Mouse (Mus musculus) splenic B cell, adult 2 months (primary cell): ENCODE measurements around the gene Zscan12.

Source experiments
- DNase-seq: peaks from one replicate; pipeline ENCODE4 v3.0.0-alpha.2; 2011; ENCODE audit warnings: low read depth, low spot score
- H3K27me3 ChIP-seq: 2 replicates; pipeline ENCODE4 v1.6.1; 2012; ENCODE audit warnings: mild to moderate bottlenecking, low read length, moderate library complexity, mixed read lengths; ENCODE audit not compliant: control insufficient read depth, poor library complexity, insufficient read depth, severe bottlenecking
- H3K36me3 ChIP-seq: 2 replicates; pipeline ENCODE4 v1.6.1; 2012; ENCODE audit warnings: mild to moderate bottlenecking, low read length, moderate library complexity, mixed read lengths; ENCODE audit not compliant: control insufficient read depth, poor library complexity, insufficient read depth, severe bottlenecking

Zscan12 gene

DNA sequence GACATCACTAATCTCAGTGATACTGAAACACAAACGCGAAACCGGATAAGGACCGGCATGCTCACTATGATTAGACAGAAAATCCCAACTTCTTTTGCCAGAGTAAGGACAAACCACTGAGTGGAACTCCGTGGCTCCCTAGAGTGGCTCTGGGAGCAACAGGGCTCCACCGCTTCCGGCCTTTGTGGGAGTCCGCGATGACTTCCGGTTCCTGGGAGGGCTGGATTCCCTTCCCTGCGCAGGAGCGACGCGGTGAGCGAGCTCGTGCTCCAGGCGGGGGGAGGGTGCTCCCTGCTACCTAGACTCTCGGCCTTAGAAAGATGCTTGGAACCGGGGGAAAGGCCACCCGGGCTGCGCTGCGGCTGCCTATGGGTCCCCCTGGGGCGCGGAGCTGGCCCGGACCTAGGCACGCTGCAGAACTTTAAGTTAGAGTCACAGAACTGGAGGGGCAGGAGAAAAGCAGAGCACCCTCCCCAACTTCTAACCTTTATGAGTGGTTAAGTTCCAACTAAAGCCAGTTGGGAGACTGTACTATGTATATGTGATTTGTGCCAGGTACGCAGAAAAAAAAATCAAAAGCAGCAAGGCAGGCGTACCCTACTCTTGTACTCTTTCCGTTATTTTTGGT, at the start of gene Zscan12:
Zscan12 (plus strand) TSS at position 200 of the 628 bp plus-strand sequence.
- peak; percentile 53 for DNase-seq
- Histone ChIP-seq H3K36me3 (no peaks in the 10 kb centered on the region), H3K27me3 (no peaks in the 10 kb centered on the region)

DNA sequence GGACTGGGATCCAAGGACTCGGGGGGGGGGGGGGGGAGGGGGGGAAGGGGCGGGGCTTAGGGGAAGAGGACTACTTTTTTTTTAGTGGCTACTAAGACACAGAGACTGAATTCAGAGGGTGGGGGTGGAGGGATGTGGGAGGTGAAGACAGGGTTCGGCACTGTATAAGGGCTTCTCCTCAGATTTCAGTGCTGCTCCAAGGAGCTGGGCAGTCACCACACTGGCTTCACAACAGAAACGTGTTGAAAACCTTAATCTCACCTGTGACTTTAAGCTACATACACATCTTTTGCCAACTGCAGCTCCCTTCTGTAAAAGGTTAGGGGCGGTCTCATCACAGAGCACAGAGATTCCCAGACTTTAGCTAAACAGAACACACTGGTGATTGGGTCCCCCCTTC, 49.8 kb upstream of the Zscan12 start:
- Histone ChIP-seq H3K27me3 (no peaks in the 10 kb centered on the region), H3K36me3 (no peaks in the 10 kb centered on the region)
- DNase-seq, result no peak

DNA sequence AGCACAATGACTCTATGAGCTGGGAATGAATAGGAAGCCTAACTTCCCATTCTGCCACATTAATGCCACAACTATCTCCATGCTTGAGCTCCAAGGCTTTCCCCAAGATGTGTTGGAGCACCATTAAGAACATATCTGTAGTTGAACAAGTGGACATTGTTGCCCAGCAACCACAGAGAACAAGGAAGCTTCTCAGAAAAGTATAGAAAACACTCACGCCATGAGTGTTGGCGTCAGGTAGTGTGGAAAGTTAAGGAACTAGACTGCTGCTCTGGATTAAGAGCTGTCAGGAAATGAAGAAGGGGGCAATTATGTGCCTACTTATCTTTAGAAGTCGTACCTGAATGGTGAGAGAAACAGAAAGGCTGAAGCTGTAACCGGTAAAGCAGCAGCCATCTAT, 48.7 kb upstream of the Zscan12 start:
- Histone ChIP-seq H3K36me3 (no peaks in the 10 kb centered on the region), H3K27me3 (no peaks in the 10 kb centered on the region)
- no peak for DNase-seq

DNA sequence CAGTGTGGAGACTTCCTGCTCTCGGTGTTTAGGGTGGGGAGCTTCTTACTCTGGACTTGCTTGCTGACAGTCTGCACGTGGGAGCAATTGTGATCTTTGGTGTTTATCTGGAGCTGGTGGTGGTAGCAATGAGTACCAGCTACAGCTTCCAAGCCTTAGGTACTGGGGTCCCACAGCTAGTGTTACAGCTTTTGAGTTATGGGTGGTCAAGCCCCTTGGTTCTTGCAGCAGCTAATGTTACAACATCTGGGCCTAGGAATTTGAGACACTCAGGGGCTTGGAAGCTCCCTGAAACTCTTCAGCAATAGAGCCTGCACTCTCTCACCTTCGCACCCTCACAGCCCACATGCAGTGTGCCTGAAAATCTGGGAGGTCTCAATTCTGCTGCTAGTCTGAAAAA, 42.4 kb upstream of the Zscan12 start:
- Histone ChIP-seq H3K36me3 (no peaks in the 10 kb centered on the region), H3K27me3 (no peaks in the 10 kb centered on the region)
- DNase-seq, result no peak

DNA sequence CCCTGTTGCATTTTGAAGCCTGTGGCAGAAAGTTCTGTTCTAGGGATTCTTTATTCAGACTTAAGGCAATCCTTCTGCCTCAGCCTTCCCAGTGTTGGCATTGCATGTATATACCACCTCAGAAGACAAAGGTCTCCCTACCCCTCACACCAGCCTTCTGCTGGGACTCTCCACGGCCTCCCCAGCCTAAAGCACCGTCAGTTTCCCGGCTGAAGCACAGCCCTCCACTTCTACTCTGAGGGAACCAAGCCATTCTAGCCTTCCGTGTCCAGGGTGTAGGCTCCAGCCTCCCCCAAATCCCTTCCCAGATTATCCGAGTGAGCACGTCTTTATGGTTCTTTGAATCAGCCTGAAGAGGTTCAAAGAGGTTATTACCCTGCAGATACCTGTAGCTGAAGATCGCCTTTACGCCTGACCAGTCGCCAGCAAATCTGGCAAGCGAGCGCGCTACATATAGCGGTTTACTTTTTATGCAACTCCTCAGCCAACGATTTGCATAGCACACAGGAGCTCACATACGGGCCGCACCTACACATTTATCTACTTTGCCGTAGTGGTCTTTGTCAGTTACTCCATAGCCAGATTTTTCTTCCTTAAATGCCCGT, 40.6 kb upstream of the Zscan12 start:
- H3K36me3 ChIP-seq, result no peaks in the 10 kb centered on the region
- DNase-seq, result no peak
- H3K27me3 ChIP-seq, result no peaks in the 10 kb centered on the region

DNA sequence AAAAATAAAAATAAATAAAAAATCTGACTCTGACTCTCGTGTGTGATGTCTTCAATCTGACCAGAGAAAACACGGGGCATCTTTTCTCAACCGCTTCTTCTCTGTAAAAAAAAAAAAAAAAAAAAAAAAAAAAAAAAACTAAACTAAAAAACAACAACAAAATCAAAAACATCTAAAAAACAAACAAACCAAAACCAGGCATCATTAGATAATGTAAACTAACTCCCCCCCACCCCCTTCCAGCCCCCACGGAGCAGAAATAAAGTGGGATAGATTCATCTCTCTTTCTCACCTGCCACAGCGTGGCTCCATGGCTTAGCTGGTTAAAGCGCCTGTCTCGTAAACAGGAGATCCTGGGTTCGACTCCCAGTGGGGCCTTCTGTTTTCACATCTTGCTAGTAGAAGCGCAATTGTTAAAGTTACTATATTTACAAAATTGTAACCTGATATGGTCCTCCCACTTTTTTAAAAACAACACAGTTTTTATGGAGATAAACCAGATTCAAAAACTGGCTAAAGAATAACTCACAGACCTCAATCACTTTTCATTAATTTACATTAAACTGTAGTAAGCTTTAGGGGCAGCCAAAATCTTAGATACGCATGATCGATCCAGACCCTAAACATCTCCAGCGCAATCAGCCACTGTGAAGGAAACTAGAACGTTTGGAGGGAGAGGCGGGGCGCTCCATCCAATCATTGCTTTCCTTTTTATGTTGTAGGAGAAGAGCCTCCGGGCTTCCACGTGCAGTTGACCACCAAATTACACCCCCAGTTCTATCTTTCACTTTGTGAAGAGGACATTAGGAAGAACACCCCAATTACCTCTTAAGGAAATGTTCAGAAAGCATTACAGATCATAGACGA, 39.9 kb upstream of the Zscan12 start:
- H3K27me3 ChIP-seq, result no peaks in the 10 kb centered on the region
- DNase-seq, result no peak

DNA sequence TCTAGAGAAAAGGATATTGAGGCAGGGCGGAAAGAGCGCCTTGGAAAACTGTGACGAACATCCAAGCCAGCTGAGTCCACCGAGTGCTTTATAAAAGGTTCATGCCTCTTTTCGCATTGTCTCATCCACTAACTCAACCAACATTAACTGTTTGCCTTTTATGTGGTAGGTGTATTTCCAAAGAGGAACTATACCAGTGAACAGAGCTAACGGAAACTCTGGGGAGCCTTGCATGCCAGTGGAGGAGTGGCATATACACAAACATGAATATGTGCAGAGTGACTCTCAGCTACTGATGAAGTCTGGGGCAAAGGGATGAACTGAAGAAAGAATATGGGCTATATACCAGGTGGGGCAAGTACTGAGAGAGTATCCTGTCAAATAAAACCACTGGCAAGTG, 39.2 kb upstream of the Zscan12 start:
- Histone ChIP-seq H3K27me3 (no peaks in the 10 kb centered on the region), H3K36me3 (no peaks in the 10 kb centered on the region)
- no peak for DNase-seq

More for the DNA sequence above, 39.9 kb upstream of the Zscan12 start:
- H3K36me3 ChIP-seq, result no peaks in the 10 kb centered on the region

DNA sequence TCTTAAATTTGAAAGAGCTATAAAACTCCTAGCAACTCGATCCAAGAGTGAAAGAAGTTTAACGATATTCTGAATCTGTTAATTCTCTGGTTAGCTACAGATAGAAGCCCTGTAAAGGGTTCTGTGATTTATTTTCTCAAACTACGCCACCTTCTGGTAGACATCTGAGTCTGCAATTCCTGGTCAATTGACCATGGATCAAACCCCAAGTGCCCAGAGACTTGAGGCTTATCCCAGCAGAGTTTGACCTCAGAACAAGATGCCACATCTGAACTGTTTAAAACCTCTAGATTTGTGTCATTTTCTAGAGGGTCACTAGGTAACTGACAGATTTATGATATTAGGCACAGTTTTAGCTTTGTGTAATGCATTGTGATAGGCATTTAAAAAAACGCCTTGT, 36.4 kb upstream of the Zscan12 start:
- no peaks in the 10 kb centered on the region for H3K36me3 ChIP-seq
- no peaks in the 10 kb centered on the region for H3K27me3 ChIP-seq
- no peak for DNase-seq

DNA sequence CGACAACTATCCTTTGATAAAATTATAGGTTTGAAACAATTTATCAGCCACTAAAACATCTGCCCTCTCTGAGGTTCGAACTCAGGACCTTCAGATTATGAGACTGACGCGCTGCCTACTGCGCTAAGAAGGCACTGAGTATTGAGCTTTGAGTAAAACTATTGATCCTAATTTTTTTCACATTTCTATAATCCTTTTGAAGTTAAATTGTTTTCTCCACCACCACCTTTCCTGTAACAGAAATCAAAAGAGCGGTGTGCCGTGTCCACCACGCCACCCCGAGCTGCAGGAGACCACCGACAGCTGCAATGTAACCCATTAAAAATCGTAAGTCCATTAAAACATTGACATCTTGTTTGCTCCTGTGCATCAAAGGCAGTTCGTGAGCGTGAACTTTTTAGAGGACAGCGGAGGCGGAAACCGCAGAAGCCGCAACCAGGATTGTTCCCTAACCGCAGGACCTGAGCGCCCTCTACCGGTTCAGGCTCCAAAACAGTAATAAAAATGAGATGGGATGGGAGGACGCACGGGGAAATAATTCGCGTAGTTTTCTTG, 35.9 kb upstream of the Zscan12 start:
- no peaks in the 10 kb centered on the region for H3K27me3 ChIP-seq
- DNase-seq, result peak; percentile 44

DNA sequence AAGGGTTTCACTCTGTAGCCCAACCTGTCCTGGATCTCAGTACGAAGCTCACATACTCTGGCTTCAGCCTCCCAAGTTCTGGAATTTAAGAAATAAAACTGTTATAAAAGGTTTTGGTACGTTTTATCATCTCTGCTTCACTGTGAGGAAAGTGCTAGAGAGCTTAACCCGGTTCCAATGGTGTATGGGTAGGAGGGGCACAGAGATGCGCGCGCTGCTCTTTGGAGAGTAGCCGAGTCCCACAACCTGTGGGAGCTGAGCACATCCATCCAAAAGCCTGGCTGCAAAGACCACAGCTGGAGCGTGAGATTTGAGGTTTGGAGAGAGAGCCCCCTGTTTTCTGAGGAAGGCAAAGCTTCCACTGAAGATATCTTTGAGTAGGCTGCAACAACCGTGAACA, 35.2 kb upstream of the Zscan12 start:
- Histone ChIP-seq H3K36me3 (no peaks in the 10 kb centered on the region), H3K27me3 (no peaks in the 10 kb centered on the region)
- no peak for DNase-seq

More for the DNA sequence above, 35.9 kb upstream of the Zscan12 start:
- H3K36me3 ChIP-seq, result no peaks in the 10 kb centered on the region

DNA sequence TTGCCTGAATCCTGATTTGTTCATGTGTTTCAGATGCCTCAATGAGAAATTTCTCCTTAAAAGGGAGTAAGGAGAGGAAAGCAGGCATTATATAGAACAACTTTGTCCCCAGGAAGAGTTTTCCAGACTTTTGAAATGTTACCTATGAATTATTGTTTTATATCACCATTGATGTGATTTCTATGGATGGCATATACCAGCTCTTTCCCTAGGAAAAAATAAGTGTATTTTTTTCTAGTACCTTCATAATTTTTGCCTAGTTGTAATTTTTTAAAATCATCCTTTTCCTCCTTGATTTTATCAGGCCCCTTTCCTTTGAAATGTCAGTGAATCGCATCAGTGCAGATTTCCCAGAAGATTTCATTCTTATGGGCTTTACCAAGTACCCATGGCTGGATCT, 16.0 kb upstream of the Zscan12 start, which contains the start of gene Olfr1367:
Olfr1367 (plus strand) TSS at position 301 of the 400 bp plus-strand sequence.
- no peaks in the 10 kb centered on the region for H3K27me3 ChIP-seq
- H3K36me3 ChIP-seq, result no peaks in the 10 kb centered on the region
- no peak for DNase-seq

DNA sequence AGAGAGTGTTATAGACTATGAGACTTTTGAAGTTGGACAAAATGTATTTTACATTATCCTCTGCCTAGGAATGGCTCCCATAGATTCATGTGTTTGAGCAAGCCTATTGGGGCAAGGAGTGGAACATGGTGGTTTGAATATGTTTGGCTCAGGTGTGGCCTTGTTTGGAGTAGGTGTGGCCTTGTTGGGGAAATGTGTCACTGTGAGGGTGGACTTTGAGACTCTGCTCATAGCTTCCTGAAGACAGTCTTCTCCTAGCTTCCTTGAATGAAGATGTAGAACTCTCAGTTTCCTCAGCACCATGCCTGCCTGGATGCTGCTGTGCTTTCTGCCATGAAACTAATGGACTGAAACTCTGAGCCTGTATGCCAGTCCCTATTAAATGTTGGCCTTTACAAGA, 12.0 kb upstream of the Zscan12 start:
- no peaks in the 10 kb centered on the region for H3K27me3 ChIP-seq
- no peak for DNase-seq
- H3K36me3 ChIP-seq, result no peaks in the 10 kb centered on the region

DNA sequence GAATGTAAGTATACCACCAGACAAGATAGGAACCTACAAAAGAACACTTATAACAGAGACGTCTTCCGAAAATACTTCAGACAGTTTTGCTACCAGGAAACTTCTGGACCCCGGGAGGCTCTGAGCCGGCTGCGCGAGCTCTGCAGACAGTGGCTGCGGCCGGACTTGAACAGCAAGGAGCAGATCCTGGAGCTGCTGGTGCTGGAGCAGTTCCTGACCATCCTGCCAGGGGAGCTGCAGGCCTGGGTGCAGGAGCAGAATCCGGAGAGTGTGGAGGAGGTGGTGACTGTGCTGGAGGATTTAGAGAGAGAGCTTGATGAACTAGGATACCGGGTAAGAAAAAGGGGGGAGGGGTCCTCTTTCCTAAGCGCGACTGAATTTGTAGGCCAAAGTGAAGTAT, 1.1 kb downstream of the Zscan12 start:
- no peak for DNase-seq
- H3K27me3 ChIP-seq, result no peaks in the 10 kb centered on the region
- no peaks in the 10 kb centered on the region for H3K36me3 ChIP-seq

DNA sequence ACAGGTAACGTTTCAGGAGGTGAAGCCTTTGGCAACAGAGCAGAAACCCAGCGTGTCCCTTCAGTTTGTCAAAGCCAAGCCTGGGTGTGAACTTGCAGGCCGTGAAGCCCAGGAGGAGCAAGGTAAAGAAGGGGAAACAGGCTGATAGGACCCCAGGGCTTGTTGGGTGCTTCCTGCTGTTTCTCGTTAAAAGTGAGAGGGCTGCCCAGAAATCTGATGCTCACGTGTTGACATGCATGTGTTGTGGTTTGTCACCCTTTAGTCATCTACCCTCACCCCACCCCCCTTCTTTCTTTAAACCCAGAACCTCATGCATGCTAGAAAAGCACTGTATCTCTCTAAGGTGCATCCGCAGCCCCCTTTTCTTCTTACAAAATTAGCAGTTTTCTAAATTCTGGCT, 4.0 kb downstream of the Zscan12 start:
- no peaks in the 10 kb centered on the region for H3K27me3 ChIP-seq
- DNase-seq, result no peak
- H3K36me3 ChIP-seq, result no peaks in the 10 kb centered on the region

DNA sequence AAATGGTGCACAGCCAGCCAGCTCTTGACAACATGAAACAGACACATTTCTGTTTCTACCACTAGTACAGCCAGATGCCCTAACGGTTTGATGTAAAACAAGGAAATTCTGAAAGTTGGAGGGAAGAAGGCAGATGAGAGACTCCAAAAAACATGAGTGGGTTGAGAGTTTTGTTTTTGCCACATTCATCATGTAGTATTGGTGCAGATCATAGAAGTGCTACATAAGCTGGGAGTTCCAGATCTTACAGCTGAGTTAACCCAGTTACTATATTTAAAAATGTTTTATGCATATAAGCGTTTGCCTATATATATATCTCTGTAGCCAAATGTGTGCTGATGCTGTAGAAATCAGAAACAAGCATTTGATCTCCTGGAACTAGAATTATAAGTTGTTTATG, 10.1 kb downstream of the Zscan12 start:
- no peak for DNase-seq
- Histone ChIP-seq H3K27me3 (no peaks in the 10 kb centered on the region), H3K36me3 (no peaks in the 10 kb centered on the region)
